Mouse (Mus musculus): Measurements from ENCODE around the gene Wipf2.

GRCm38 (mm10) chr11:98942555-98942922, 79.1 kb downstream of the Wipf2 start:
- TF ChIP-seq CTCF (IDR thresholded peaks at IDR 0.05), result no peak
- TF ChIP-seq POLR2A (IDR thresholded peaks at IDR 0.05; ENCODE audit: insufficient read depth, low read depth, low read length), result no peak
- TF ChIP-seq EP300 (IDR thresholded peaks at IDR 0.05; ENCODE audit: insufficient read depth, low read depth, low read length), result no peak

Data from heart, adult 2 months (tissue).